Mouse (Mus musculus): ENCODE results near the gene Ccdc134.

- no peak for TF ChIP-seq CTCF (IDR thresholded peaks at IDR 0.05 in 2 of 3, conservative IDR thresholded peaks at IDR 0.05 in 1 of 3; ENCODE audit: control insufficient read depth in 1 of 3, insufficient read depth in 1 of 3, low read depth in 2 of 3, low read length in 3 of 3, poor library complexity in 1 of 3, severe bottlenecking in 1 of 3)
- no peak for TF ChIP-seq POLR2A (IDR thresholded peaks at IDR 0.05; ENCODE audit: control insufficient read depth in 1 of 2, insufficient read depth in 1 of 2, low read depth in 1 of 2, low read length in 2 of 2, poor library complexity in 1 of 2)
- TF ChIP-seq RAD21 (IDR thresholded peaks at IDR 0.05; ENCODE audit: low read depth, low read length): no peak
- no peak for TF ChIP-seq MAFK (IDR thresholded peaks at IDR 0.05; ENCODE audit: borderline replicate concordance, low read depth, low read length)
- no peak for TF ChIP-seq ZNF384 (IDR thresholded peaks at IDR 0.05; ENCODE audit: low read depth, low read length)
Measured at GRCm38 (mm10) chr15:82156298-82156697, 28.6 kb downstream of the Ccdc134 start.
